Mouse (Mus musculus) brain, adult 2 months (tissue): ENCODE measurements around the gene Obsl1.

Experiments
- DNase-seq: peaks from one replicate; pipeline ENCODE4 v3.0.0; 2011; ENCODE audit warnings: low read depth, low spot score

The Obsl1 gene

GRCm38 (mm10) chr1:75455433-75455832 is 50.8 kb downstream of the Obsl1 start:
- no peak for DNase-seq

- DNase-seq = peak; percentile 36
These were observed 54.4 kb downstream of the Obsl1 start for GRCm38 (mm10) chr1:75451900-75452299.

- DNase-seq = peak; percentile 49
These were observed 55.8 kb downstream of the Obsl1 start, which contains the start of gene Asic4 for GRCm38 (mm10) chr1:75450314-75451005. TSS of gene Asic4 (plus strand) at chr1:75450436.

GRCm38 (mm10) chr1:75449377-75450135 is 56.7 kb downstream of the Obsl1 start:
- DNase-seq = no peak

- no peak for DNase-seq
These were observed 57.3 kb downstream of the Obsl1 start for GRCm38 (mm10) chr1:75448937-75449336.

GRCm38 (mm10) chr1:75448052-75448431 is 58.2 kb downstream of the Obsl1 start:
- no peak for DNase-seq

GRCm38 (mm10) chr1:75447265-75448051 is 58.8 kb downstream of the Obsl1 start:
- peak; percentile 45 for DNase-seq

GRCm38 (mm10) chr1:75446656-75447055 is 59.6 kb downstream of the Obsl1 start:
- no peak for DNase-seq

- peak; percentile 90 for DNase-seq
These were observed 60.3 kb downstream of the Obsl1 start for GRCm38 (mm10) chr1:75445751-75446611.

- DNase-seq = peak; percentile 86
These were observed 61.0 kb downstream of the Obsl1 start for GRCm38 (mm10) chr1:75445141-75445701.

GRCm38 (mm10) chr1:75444208-75444607 is 62.0 kb downstream of the Obsl1 start:
- DNase-seq = no peak

- DNase-seq = peak; percentile 75
These were observed 62.8 kb downstream of the Obsl1 start for GRCm38 (mm10) chr1:75443247-75444024.

- DNase-seq = peak; percentile 95
These were observed 63.4 kb downstream of the Obsl1 start for GRCm38 (mm10) chr1:75442811-75443210.

GRCm38 (mm10) chr1:75442171-75442570 is 64.1 kb downstream of the Obsl1 start:
- DNase-seq = no peak

GRCm38 (mm10) chr1:75441471-75441996 is 64.7 kb downstream of the Obsl1 start:
- DNase-seq = no peak

- peak; percentile 73 for DNase-seq
These were observed 65.6 kb downstream of the Obsl1 start for GRCm38 (mm10) chr1:75440661-75441060.

- DNase-seq = no peak
These were observed 67.5 kb downstream of the Obsl1 start for GRCm38 (mm10) chr1:75438782-75439181.

- DNase-seq = peak; percentile 93
These were observed 70.5 kb downstream of the Obsl1 start, which contains the start of gene Gmppa for GRCm38 (mm10) chr1:75435475-75436328. TSS of gene Gmppa (plus strand) at chr1:75435930.
